Mouse (Mus musculus): ENCODE measurements around the gene Rhoa. TPM values are rescaled to one million over a fixed set of nuclear protein-coding genes. Genes with fewer than 3 reads are reported as not detected.

Rhoa gene
- polyA plus RNA-seq, 1 experiment from 2014 or later = 276 TPM

DNA sequence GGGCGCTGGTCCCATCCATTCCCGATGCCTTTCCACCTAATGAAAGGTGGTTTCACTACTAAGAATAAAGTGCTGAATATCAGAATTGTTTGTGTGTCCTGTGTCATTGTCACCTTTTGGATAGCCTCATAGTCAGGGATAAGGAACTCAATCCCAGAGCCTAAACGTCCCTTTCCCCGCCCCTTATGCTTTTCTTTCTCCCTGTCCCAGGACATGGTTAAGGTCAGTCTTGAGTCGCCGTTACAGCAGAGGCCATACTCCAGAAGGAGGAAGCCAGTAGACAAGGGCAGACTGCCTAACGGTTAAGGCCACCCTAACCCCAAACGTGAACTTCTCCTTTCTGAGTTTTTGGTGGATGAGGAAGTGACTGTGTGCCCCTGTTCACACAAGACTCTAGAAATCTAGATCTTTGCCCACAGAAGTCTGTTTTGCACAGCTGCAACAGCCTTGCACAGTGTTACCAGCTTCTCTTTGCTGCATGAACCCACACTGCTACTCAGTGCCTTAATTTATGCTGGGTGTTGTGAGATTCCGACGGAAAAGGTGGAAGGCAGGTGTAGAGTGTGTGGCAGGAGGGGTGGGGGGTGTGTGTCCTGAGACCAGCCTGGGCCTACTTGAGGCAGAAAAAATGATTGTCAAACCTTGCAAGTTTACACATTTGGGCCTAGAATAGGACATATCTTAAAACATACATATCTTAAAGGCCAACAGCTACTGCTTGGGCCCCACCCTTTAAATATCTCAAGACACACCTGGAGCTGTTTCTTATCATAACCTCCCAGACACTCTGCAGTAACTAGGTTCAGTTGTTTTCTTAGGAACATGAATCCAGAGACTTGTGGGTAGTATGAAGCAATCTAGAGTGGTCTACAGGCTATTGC, 34.6 kb downstream of the Rhoa start:
- Histone ChIP-seq H3K4me3 (ENCODE audit: low read depth, low read length) (peak overlapping the region; percentile 65), H3K27me3 (replicated peaks; ENCODE audit: control insufficient read depth, insufficient read depth, low read length) (no peaks in the 10 kb centered on the region), H3K9ac (ENCODE audit: low read length) (peak overlapping the region; percentile 91), H3K4me1 (ENCODE audit: control insufficient read depth, insufficient read depth, low read length) (peaks cover 6% of the 10 kb centered on the region; the same call in 1 of the 2 replicates), H3K4me2 (ENCODE audit: low read length) (peak overlapping the region; percentile 78), H3K9me3 (replicated peaks; ENCODE audit: control insufficient read depth, low read length) (no peaks in the 10 kb centered on the region), H3K27ac (ENCODE audit: low read depth, low read length) (no peak overlapping the region), H3K36me3 (ENCODE audit: control insufficient read depth, insufficient read depth, low read length) (peaks cover 8% of the 10 kb centered on the region)
- DNase-seq (ENCODE audit: low spot score) (no peak), ATAC-seq (no peak)
- WGBS = 69% methylated on average over 10 of the region's 10 CpGs

DNA sequence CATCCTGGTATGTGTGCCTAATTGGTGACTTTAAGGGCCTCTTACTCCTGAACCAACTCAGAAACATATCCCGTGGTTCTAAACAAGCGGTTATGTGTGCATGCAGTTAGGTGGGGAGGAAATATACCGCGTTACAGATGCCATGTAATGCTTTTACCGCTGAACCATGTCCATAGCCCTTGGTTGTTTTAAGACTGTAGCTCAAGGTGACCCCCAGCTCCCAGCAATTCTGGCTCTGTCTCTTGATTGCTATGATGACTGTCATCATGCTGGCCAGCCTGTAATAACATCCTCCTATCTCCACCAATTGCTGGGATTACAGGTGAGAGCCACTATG, 35.2 kb downstream of the Rhoa start:
- peaks cover 6% of the 10 kb centered on the region; the same call in 1 of the 2 replicates for H3K4me1 ChIP-seq (ENCODE audit: control insufficient read depth, insufficient read depth, low read length)
- no peak overlapping the region for H3K4me3 ChIP-seq (ENCODE audit: low read depth, low read length)
- H3K27ac ChIP-seq (ENCODE audit: low read depth, low read length) = no peak overlapping the region
- WGBS = 91% methylated on average over 5 of the region's 5 CpGs
- H3K9ac ChIP-seq (ENCODE audit: low read length) = no peak overlapping the region
- H3K36me3 ChIP-seq (ENCODE audit: control insufficient read depth, insufficient read depth, low read length) = peaks cover 2% of the 10 kb centered on the region; the same call in 1 of the 2 replicates
- no peaks in the 10 kb centered on the region for H3K9me3 ChIP-seq (replicated peaks; ENCODE audit: control insufficient read depth, low read length)
- no peak for DNase-seq (ENCODE audit: low spot score)
- ATAC-seq = no peak
- H3K27me3 ChIP-seq (replicated peaks; ENCODE audit: control insufficient read depth, insufficient read depth, low read length) = no peaks in the 10 kb centered on the region
- no peak overlapping the region for H3K4me2 ChIP-seq (ENCODE audit: low read length)

DNA sequence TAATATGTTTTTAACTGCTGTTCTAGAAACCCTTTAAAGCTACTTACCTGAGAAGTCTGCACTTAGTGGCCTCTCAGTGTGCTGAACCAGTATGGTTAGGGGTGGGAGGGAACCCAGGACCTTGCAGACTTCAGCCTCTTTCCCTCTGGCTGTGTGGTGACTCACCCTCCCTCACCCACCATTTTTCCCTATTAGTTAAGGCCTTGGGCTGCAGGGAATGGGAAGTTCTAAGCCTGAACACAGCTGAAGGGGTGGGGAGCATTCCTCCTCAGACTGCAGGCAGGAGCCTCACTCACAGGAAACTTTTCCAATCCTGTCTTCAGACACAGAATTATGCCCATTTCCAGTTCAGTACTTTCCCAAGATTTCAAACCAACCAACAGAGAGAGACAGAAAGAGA, 35.9 kb downstream of the Rhoa start:
- Histone ChIP-seq H3K4me1 (ENCODE audit: control insufficient read depth, insufficient read depth, low read length) (peaks cover 6% of the 10 kb centered on the region; the same call in 1 of the 2 replicates), H3K27me3 (replicated peaks; ENCODE audit: control insufficient read depth, insufficient read depth, low read length) (no peaks in the 10 kb centered on the region), H3K4me2 (ENCODE audit: low read length) (no peak overlapping the region), H3K36me3 (ENCODE audit: control insufficient read depth, insufficient read depth, low read length) (no peaks in the 10 kb centered on the region), H3K9me3 (replicated peaks; ENCODE audit: control insufficient read depth, low read length) (no peaks in the 10 kb centered on the region), H3K27ac (ENCODE audit: low read depth, low read length) (no peak overlapping the region), H3K4me3 (ENCODE audit: low read depth, low read length) (no peak overlapping the region), H3K9ac (ENCODE audit: low read length) (no peak overlapping the region)
- ATAC-seq (no peak), DNase-seq (ENCODE audit: low spot score) (no peak)

DNA sequence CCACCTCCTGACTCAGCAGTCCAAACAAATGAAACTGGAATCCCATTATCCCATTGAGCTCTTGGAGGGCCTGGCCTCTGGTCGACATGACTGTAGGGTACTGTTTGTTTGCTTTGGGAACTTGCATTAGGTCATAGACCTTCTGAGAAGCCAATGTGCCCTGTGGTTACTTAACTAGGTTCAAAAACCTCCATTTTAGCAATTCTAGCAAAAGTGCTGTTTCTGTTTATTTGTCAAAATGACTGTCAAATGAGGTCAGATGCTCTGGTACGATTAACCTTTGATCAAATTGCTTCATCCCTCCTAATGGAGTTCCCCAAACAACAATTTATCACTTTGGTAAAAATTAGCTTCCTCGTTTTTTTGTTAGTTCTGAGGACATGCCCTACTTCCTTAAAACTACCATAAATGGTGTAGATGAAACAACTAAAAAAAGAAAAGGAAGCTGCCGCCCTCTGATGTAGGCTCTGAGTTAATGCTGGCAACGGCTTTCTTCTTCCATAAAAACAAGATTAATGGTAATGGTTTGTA, 36.4 kb downstream of the Rhoa start:
- H3K27ac ChIP-seq (ENCODE audit: low read depth, low read length) = no peak overlapping the region
- no peaks in the 10 kb centered on the region for H3K9me3 ChIP-seq (replicated peaks; ENCODE audit: control insufficient read depth, low read length)
- WGBS = 63% methylated on average over 5 of the region's 5 CpGs
- ATAC-seq (no peak), DNase-seq (ENCODE audit: low spot score) (no peak)
- no peak overlapping the region for H3K4me3 ChIP-seq (ENCODE audit: low read depth, low read length)
- H3K9ac ChIP-seq (ENCODE audit: low read length) = no peak overlapping the region
- H3K36me3 ChIP-seq (ENCODE audit: control insufficient read depth, insufficient read depth, low read length) = no peaks in the 10 kb centered on the region
- no peaks in the 10 kb centered on the region for H3K27me3 ChIP-seq (replicated peaks; ENCODE audit: control insufficient read depth, insufficient read depth, low read length)
- peaks cover 6% of the 10 kb centered on the region; the same call in 1 of the 2 replicates for H3K4me1 ChIP-seq (ENCODE audit: control insufficient read depth, insufficient read depth, low read length)
- H3K4me2 ChIP-seq (ENCODE audit: low read length) = no peak overlapping the region

DNA sequence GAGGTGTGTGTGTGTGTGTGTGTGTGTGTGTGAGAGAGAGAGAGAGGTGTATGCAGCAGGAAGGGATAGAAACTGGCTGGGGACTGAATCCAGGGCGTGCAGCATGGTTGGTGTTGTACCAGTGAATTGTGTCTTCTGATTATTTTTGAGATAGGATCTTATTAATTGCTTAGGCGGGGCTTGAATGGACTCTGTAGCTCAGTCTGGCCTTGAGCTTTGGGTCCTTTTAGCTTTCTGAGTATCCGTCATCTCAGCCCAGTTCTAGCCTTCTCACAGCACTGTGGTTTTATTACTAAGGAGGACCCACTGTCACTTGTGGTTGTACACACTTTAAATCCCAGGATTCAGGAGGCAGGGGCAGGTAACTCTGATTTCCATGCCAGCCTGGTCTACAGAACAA, 37.4 kb downstream of the Rhoa start:
- WGBS = 84% methylated on average over 3 of the region's 3 CpGs
- ATAC-seq = no peak

DNA sequence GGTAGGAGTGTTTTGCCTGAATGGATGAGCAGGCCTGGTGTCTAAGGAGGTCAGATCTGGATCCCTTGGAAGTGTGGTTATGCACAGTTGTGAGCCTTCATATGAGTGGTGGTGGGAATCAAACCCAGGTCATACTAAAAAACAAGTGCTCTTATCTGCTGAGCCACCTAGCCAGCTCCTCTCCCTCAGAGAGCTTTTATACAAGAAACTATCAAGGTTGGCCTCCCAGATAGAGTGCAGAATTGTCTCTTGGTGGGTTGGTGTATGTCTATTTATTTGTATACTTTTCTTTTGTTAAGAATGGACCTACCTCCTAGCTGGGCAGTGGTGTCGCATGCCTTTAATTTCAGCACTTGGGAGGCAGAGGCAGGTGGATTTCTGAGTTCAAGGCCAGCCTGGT, 37.9 kb downstream of the Rhoa start:
- no peak overlapping the region for H3K9ac ChIP-seq (ENCODE audit: low read length)
- WGBS = 92% methylated on average over 1 of the region's 1 CpGs
- DNase-seq (ENCODE audit: low spot score) = no peak
- H3K4me1 ChIP-seq (ENCODE audit: control insufficient read depth, insufficient read depth, low read length) = peaks cover 11% of the 10 kb centered on the region
- no peaks in the 10 kb centered on the region for H3K9me3 ChIP-seq (replicated peaks; ENCODE audit: control insufficient read depth, low read length)
- no peaks in the 10 kb centered on the region for H3K36me3 ChIP-seq (ENCODE audit: control insufficient read depth, insufficient read depth, low read length)
- H3K27ac ChIP-seq (ENCODE audit: low read depth, low read length) = no peak overlapping the region
- no peaks in the 10 kb centered on the region for H3K27me3 ChIP-seq (replicated peaks; ENCODE audit: control insufficient read depth, insufficient read depth, low read length)
- no peak for ATAC-seq
- H3K4me3 ChIP-seq (ENCODE audit: low read depth, low read length) = no peak overlapping the region
- no peak overlapping the region for H3K4me2 ChIP-seq (ENCODE audit: low read length)

More for the DNA sequence above, 37.4 kb downstream of the Rhoa start:
- Histone ChIP-seq H3K27ac (ENCODE audit: low read depth, low read length) (no peak overlapping the region), H3K27me3 (replicated peaks; ENCODE audit: control insufficient read depth, insufficient read depth, low read length) (no peaks in the 10 kb centered on the region), H3K4me3 (ENCODE audit: low read depth, low read length) (no peak overlapping the region), H3K9ac (ENCODE audit: low read length) (no peak overlapping the region), H3K4me2 (ENCODE audit: low read length) (no peak overlapping the region), H3K4me1 (ENCODE audit: control insufficient read depth, insufficient read depth, low read length) (peaks cover 6% of the 10 kb centered on the region), H3K9me3 (replicated peaks; ENCODE audit: control insufficient read depth, low read length) (no peaks in the 10 kb centered on the region), H3K36me3 (ENCODE audit: control insufficient read depth, insufficient read depth, low read length) (no peaks in the 10 kb centered on the region)
- no peak for DNase-seq (ENCODE audit: low spot score)

DNA sequence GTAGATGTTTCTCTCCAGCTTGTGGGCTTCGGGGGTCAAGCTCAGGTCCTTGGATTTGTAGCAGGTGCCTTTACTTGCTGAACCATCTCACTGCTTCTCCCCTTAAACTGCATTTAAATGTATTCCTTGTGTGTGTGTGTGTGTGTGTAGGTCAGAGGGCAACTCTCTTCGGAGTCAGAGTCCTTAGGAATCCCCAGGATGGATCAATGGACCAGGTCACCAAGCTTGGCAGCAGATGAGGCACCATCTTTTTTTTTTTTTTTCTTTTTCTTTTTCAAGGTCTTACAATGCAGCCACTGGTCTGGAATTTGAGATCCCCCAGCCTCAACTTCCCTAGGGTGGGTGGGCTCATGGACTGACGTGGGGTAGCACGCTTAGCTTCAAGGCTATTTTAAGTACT, 38.5 kb downstream of the Rhoa start:
- 88% methylated on average over 4 of the region's 4 CpGs for WGBS
- Histone ChIP-seq H3K4me1 (ENCODE audit: control insufficient read depth, insufficient read depth, low read length) (peaks cover 13% of the 10 kb centered on the region), H3K9ac (ENCODE audit: low read length) (no peak overlapping the region), H3K9me3 (replicated peaks; ENCODE audit: control insufficient read depth, low read length) (no peaks in the 10 kb centered on the region), H3K36me3 (ENCODE audit: control insufficient read depth, insufficient read depth, low read length) (no peaks in the 10 kb centered on the region), H3K27ac (ENCODE audit: low read depth, low read length) (no peak overlapping the region), H3K4me3 (ENCODE audit: low read depth, low read length) (no peak overlapping the region), H3K4me2 (ENCODE audit: low read length) (no peak overlapping the region), H3K27me3 (replicated peaks; ENCODE audit: control insufficient read depth, insufficient read depth, low read length) (no peaks in the 10 kb centered on the region)
- DNase-seq (ENCODE audit: low spot score) (no peak), ATAC-seq (no peak)

DNA sequence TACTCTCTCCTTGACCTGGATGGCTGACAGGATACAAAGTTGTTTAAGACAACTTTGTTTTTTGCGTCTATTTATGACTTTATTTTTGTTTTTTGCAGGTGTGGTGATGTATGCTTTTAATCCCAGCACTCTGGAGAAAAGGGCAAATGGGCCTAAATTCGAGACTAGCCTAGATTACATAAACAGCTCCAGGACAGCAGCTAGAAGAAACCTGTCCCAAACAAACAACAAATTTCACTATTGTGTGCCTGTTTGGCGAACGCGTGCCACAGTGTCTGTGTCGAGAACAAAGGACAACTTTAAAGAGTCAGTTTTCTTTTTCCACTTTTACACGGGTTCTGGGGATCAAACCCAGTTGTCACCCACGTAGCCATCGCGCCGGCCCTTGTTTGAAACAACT, 41.1 kb downstream of the Rhoa start:
- 5% methylated on average over 11 of the region's 11 CpGs for WGBS
- Histone ChIP-seq H3K27me3 (replicated peaks; ENCODE audit: control insufficient read depth, insufficient read depth, low read length) (no peaks in the 10 kb centered on the region), H3K4me2 (ENCODE audit: low read length) (peak overlapping the region; percentile 83), H3K36me3 (ENCODE audit: control insufficient read depth, insufficient read depth, low read length) (peaks cover 22% of the 10 kb centered on the region), H3K9ac (ENCODE audit: low read length) (peak overlapping the region; percentile 91), H3K27ac (ENCODE audit: low read depth, low read length) (peak overlapping the region; percentile 96), H3K4me1 (ENCODE audit: control insufficient read depth, insufficient read depth, low read length) (peaks cover 7% of the 10 kb centered on the region), H3K4me3 (ENCODE audit: low read depth, low read length) (peak overlapping the region; percentile 90), H3K9me3 (replicated peaks; ENCODE audit: control insufficient read depth, low read length) (no peaks in the 10 kb centered on the region)
- no peak for ATAC-seq
- peak; percentile 7 for DNase-seq (ENCODE audit: low spot score)
